Mouse (Mus musculus): ENCODE data around the gene Zcchc17. TPM values are rescaled to one million over a fixed set of nuclear protein-coding genes. Genes with fewer than 3 reads are reported as not detected.

The Zcchc17 gene
- polyA plus RNA-seq, 1 experiment: 36.8 TPM

DNA sequence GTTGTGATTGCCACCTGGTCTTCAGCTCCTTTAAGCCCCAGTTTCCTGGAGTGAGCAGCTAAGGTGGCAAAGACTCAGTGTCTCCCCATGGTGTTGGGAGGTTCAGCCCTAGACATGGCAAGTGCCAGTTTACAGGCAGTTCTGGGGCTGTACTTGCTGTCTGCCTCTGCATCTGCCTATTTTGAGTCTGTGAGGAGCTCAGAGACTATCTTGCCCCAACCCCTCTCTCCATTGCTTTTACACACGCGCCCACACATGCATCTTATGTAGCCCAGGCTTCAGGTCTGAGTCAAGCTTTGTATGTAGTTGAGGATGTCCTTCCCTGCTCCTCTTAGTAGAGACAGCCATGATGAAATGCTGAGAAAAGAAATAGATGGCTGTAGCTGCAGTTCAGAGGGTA lies 19.4 kb upstream of the Zcchc17 start:
- Histone ChIP-seq H3K4me1 (replicated peaks; ENCODE audit: control insufficient read depth, insufficient read depth, low read length) (no peaks in the 10 kb centered on the region), H3K36me3 (ENCODE audit: control insufficient read depth, insufficient read depth, low read length) (peaks cover 58% of the 10 kb centered on the region), H3K4me3 (ENCODE audit: control insufficient read depth, insufficient read depth, low read length) (no peak overlapping the region), H3K27me3 (ENCODE audit: control insufficient read depth, insufficient read depth, low read length) (no peaks in the 10 kb centered on the region), H3K27ac (ENCODE audit: control insufficient read depth, insufficient read depth, low read length) (no peak overlapping the region)
- TF ChIP-seq CTCF (IDR thresholded peaks at IDR 0.05; ENCODE audit: borderline replicate concordance, control insufficient read depth, extremely low read depth, insufficient read depth, low read length, poor library complexity): no peak
- TF ChIP-seq POLR2A (IDR thresholded peaks at IDR 0.05; ENCODE audit: control insufficient read depth, extremely low read depth, insufficient read depth, low read length, poor library complexity): no peak
- WGBS: 96% methylated on average over 2 of the region's 2 CpGs
- DNase-seq: no peak

- peaks cover 56% of the 10 kb centered on the region for H3K36me3 ChIP-seq (ENCODE audit: control insufficient read depth, insufficient read depth, low read length)
- no peak overlapping the region for H3K27ac ChIP-seq (ENCODE audit: control insufficient read depth, insufficient read depth, low read length)
- no peaks in the 10 kb centered on the region for H3K27me3 ChIP-seq (ENCODE audit: control insufficient read depth, insufficient read depth, low read length)
- no peak for DNase-seq
- no peaks in the 10 kb centered on the region for H3K4me1 ChIP-seq (replicated peaks; ENCODE audit: control insufficient read depth, insufficient read depth, low read length)
- TF ChIP-seq CTCF (IDR thresholded peaks at IDR 0.05; ENCODE audit: borderline replicate concordance, control insufficient read depth, extremely low read depth, insufficient read depth, low read length, poor library complexity) (no peak), POLR2A (IDR thresholded peaks at IDR 0.05; ENCODE audit: control insufficient read depth, extremely low read depth, insufficient read depth, low read length, poor library complexity) (no peak)
- no peak overlapping the region for H3K4me3 ChIP-seq (ENCODE audit: control insufficient read depth, insufficient read depth, low read length)
- 94% methylated on average over 4 of the region's 4 CpGs for WGBS
Observed at GRCm38 (mm10) chr4:130377500-130377899, 17.8 kb upstream of the Zcchc17 start.

GRCm38 (mm10) chr4:130376675-130377074 lies 16.9 kb upstream of the Zcchc17 start:
- Histone ChIP-seq H3K36me3 (ENCODE audit: control insufficient read depth, insufficient read depth, low read length) (peaks cover 54% of the 10 kb centered on the region), H3K4me1 (replicated peaks; ENCODE audit: control insufficient read depth, insufficient read depth, low read length) (no peaks in the 10 kb centered on the region), H3K27ac (ENCODE audit: control insufficient read depth, insufficient read depth, low read length) (no peak overlapping the region), H3K4me3 (ENCODE audit: control insufficient read depth, insufficient read depth, low read length) (no peak overlapping the region), H3K27me3 (ENCODE audit: control insufficient read depth, insufficient read depth, low read length) (no peaks in the 10 kb centered on the region)
- WGBS: 98% methylated on average over 4 of the region's 4 CpGs
- TF ChIP-seq CTCF (IDR thresholded peaks at IDR 0.05; ENCODE audit: borderline replicate concordance, control insufficient read depth, extremely low read depth, insufficient read depth, low read length, poor library complexity): no peak
- TF ChIP-seq POLR2A (IDR thresholded peaks at IDR 0.05; ENCODE audit: control insufficient read depth, extremely low read depth, insufficient read depth, low read length, poor library complexity): no peak
- no peak for DNase-seq

GRCm38 (mm10) chr4:130360238-130360590 lies 471 bp upstream of the Zcchc17 start:
- WGBS: under 1% methylated on average over 19 of the region's 19 CpGs
- TF ChIP-seq CTCF (IDR thresholded peaks at IDR 0.05; ENCODE audit: borderline replicate concordance, control insufficient read depth, extremely low read depth, insufficient read depth, low read length, poor library complexity): no peak
- Histone ChIP-seq H3K4me3 (ENCODE audit: control insufficient read depth, insufficient read depth, low read length) (peak overlapping the region; percentile 77), H3K36me3 (ENCODE audit: control insufficient read depth, insufficient read depth, low read length) (peaks cover 14% of the 10 kb centered on the region), H3K27me3 (ENCODE audit: control insufficient read depth, insufficient read depth, low read length) (no peaks in the 10 kb centered on the region), H3K4me1 (replicated peaks; ENCODE audit: control insufficient read depth, insufficient read depth, low read length) (peaks cover 5% of the 10 kb centered on the region), H3K27ac (ENCODE audit: control insufficient read depth, insufficient read depth, low read length) (peak overlapping the region; percentile 45)
- DNase-seq: no peak

DNA sequence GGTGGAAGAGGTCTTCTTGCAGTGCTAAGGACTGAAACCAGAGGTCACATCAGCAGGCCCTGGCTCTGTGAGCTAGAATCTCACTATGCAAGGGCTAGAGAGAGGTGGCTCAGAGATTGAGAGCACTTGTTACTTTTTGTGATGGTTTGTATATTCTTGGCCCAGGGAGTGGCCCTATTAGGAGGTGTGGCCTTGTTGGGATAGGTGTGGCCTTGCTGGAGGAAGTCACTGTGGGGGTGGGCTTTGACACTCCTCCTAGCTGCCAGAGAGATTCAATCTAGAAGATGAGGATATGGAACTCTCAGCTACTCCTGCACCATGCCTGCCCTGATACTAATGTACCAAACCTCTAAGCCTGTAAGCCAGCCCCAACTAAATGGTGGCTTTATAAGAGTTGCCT lies 1.8 kb downstream of the Zcchc17 start:
- H3K27ac ChIP-seq (ENCODE audit: control insufficient read depth, insufficient read depth, low read length): no peak overlapping the region
- no peaks in the 10 kb centered on the region; the same call in 1 of the 2 replicates for H3K36me3 ChIP-seq (ENCODE audit: control insufficient read depth, insufficient read depth, low read length)
- DNase-seq: no peak
- H3K4me3 ChIP-seq (ENCODE audit: control insufficient read depth, insufficient read depth, low read length): no peak overlapping the region
- no peaks in the 10 kb centered on the region for H3K27me3 ChIP-seq (ENCODE audit: control insufficient read depth, insufficient read depth, low read length)
- TF ChIP-seq POLR2A (IDR thresholded peaks at IDR 0.05; ENCODE audit: control insufficient read depth, extremely low read depth, insufficient read depth, low read length, poor library complexity) (no peak), CTCF (IDR thresholded peaks at IDR 0.05; ENCODE audit: borderline replicate concordance, control insufficient read depth, extremely low read depth, insufficient read depth, low read length, poor library complexity) (no peak)
- peaks cover 5% of the 10 kb centered on the region for H3K4me1 ChIP-seq (replicated peaks; ENCODE audit: control insufficient read depth, insufficient read depth, low read length)

GRCm38 (mm10) chr4:130352588-130352987 lies 7.2 kb downstream of the Zcchc17 start:
- no peak overlapping the region for H3K4me3 ChIP-seq (ENCODE audit: control insufficient read depth, insufficient read depth, low read length)
- H3K27ac ChIP-seq (ENCODE audit: control insufficient read depth, insufficient read depth, low read length): no peak overlapping the region
- no peaks in the 10 kb centered on the region for H3K4me1 ChIP-seq (replicated peaks; ENCODE audit: control insufficient read depth, insufficient read depth, low read length)
- H3K36me3 ChIP-seq (ENCODE audit: control insufficient read depth, insufficient read depth, low read length): peaks cover 13% of the 10 kb centered on the region; the same call in 1 of the 2 replicates
- 95% methylated on average over 7 of the region's 7 CpGs for WGBS
- no peak for TF ChIP-seq POLR2A (IDR thresholded peaks at IDR 0.05; ENCODE audit: control insufficient read depth, extremely low read depth, insufficient read depth, low read length, poor library complexity)
- no peak for TF ChIP-seq CTCF (IDR thresholded peaks at IDR 0.05; ENCODE audit: borderline replicate concordance, control insufficient read depth, extremely low read depth, insufficient read depth, low read length, poor library complexity)
- DNase-seq: no peak
- H3K27me3 ChIP-seq (ENCODE audit: control insufficient read depth, insufficient read depth, low read length): no peaks in the 10 kb centered on the region

GRCm38 (mm10) chr4:130350690-130351422 lies 8.9 kb downstream of the Zcchc17 start:
- 96% methylated on average over 16 of the region's 16 CpGs for WGBS
- H3K36me3 ChIP-seq (ENCODE audit: control insufficient read depth, insufficient read depth, low read length): peaks cover 13% of the 10 kb centered on the region; the same call in 1 of the 2 replicates

More at GRCm38 (mm10) chr4:130350690-130351422, 8.9 kb downstream of the Zcchc17 start:
- Histone ChIP-seq H3K27me3 (ENCODE audit: control insufficient read depth, insufficient read depth, low read length) (no peaks in the 10 kb centered on the region), H3K27ac (ENCODE audit: control insufficient read depth, insufficient read depth, low read length) (no peak overlapping the region), H3K4me3 (ENCODE audit: control insufficient read depth, insufficient read depth, low read length) (no peak overlapping the region), H3K4me1 (replicated peaks; ENCODE audit: control insufficient read depth, insufficient read depth, low read length) (no peaks in the 10 kb centered on the region)
- TF ChIP-seq POLR2A (IDR thresholded peaks at IDR 0.05; ENCODE audit: control insufficient read depth, extremely low read depth, insufficient read depth, low read length, poor library complexity): no peak
- TF ChIP-seq CTCF (IDR thresholded peaks at IDR 0.05; ENCODE audit: borderline replicate concordance, control insufficient read depth, extremely low read depth, insufficient read depth, low read length, poor library complexity): no peak
- no peak for DNase-seq
